Mouse (Mus musculus) liver, embryonic 16.5 days (tissue): Measurements from ENCODE around the gene 4930516K23Rik. TPM values are rescaled to one million over a fixed set of nuclear protein-coding genes. Genes with fewer than 3 reads are reported as not detected.

Experiments
- ATAC-seq: fragments of 200-750 bp; cut with Nextera tagmentation; 2 replicates; pipeline ENCODE4 v1.8.0; 2017; ENCODE audit warnings: low read depth, mild to moderate bottlenecking, moderate number of reproducible peaks, moderate library complexity
- H3K27ac ChIP-seq: fragments of 300-500 bp; sonication (generic); 2 replicates; pipeline ENCODE4 v1.5.1; 2014; ENCODE audit warnings: mild to moderate bottlenecking, low read length
- H3K27me3 ChIP-seq: fragments of 300-500 bp; sonication (generic); 2 replicates; pipeline ENCODE4 v1.6.1; 2014; ENCODE audit warnings: low read depth, low read length, mixed read lengths; ENCODE audit not compliant: control insufficient read depth, insufficient read depth
- H3K36me3 ChIP-seq: fragments of 300-500 bp; sonication (generic); 2 replicates; pipeline ENCODE4 v1.6.1; 2014; ENCODE audit warnings: mild to moderate bottlenecking; ENCODE audit not compliant: control insufficient read depth, insufficient read depth
- H3K4me1 ChIP-seq: fragments of 300-500 bp; sonication (generic); 2 replicates; pipeline ENCODE4 v1.6.1; 2014; ENCODE audit warnings: low read depth, low read length, mixed read lengths; ENCODE audit not compliant: control insufficient read depth
- H3K4me2 ChIP-seq: fragments of 300-500 bp; sonication (generic); 2 replicates; pipeline ENCODE4 v1.6.1; 2014; ENCODE audit warnings: low read depth, low read length, mixed read lengths
- H3K4me3 ChIP-seq: fragments of 300-500 bp; sonication (generic); 2 replicates; pipeline ENCODE4 v1.5.1; 2014; ENCODE audit warnings: low read depth, mild to moderate bottlenecking, low read length
- H3K9ac ChIP-seq: fragments of 300-500 bp; sonication (generic); 2 replicates; pipeline ENCODE4 v1.6.1; 2014; ENCODE audit warnings: low read depth, low read length
- H3K9me3 ChIP-seq: fragments of 300-500 bp; sonication (generic); replicated peaks from 2 replicates; pipeline ENCODE4 v1.6.1; 2016; ENCODE audit warnings: low read length; ENCODE audit not compliant: control insufficient read depth
- WGBS: fragments of 180-500 bp; shearing (Covaris S2); extraction: QIAGEN DNeasy Blood & Tissue Kit; methylation state at CpG from one replicate; pipeline ENCODE4 v1.1.7; 2014; ENCODE audit not compliant: insufficient replicate concordance; 5-methylcytosine and 5-hydroxymethylcytosine counted together
- polyA plus RNA-seq: library from polyadenylated mRNA; unstranded; fragments of >200 nt; fragmentation: Nextera tagmentation; extraction: Ambion mirVana; gene quantifications from 2 replicates; pipeline ENCODE4 v1.2.1, GENCODE M21; 2015

Gene 4930516K23Rik
- polyA plus RNA-seq = not detected in 2 replicates

- no peaks in the 10 kb centered on the region for H3K27me3 ChIP-seq
- H3K4me1 ChIP-seq = no peaks in the 10 kb centered on the region
- 37% methylated on average over 2 of the region's 2 CpGs for WGBS
- no peak for ATAC-seq
- no peaks in the 10 kb centered on the region for H3K9me3 ChIP-seq
- no peak within 1 kb of the TSS for H3K27ac ChIP-seq
- H3K9ac ChIP-seq = no peak within 1 kb of the TSS
- no peak within 1 kb of the TSS for H3K4me3 ChIP-seq
- no peaks in the 10 kb centered on the region for H3K36me3 ChIP-seq
- no peak within 1 kb of the TSS for H3K4me2 ChIP-seq
Measured at GRCm38 (mm10) chr7:104061345-104061744, at the start of gene 4930516K23Rik. Gene 4930516K23Rik (minus strand): TSS chr7:104061445.

DNA sequence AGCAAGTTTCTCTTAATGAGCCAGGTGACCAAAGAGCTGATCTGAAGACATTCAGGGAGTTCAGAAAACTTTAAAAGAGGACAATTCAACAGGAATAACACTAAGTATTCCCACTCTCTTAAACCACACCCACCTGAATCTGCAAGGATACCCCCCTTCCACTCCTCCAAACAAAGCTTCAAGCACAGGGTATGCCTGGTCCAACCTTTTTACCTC is 43.4 kb upstream of the 4930516K23Rik start, which contains the start of gene Olfr646:
Olfr646 (plus strand) TSS at position 117 of the 216 bp plus-strand sequence.
- Histone ChIP-seq H3K4me3 (no peak within 1 kb of the TSS), H3K4me1 (no peaks in the 10 kb centered on the region), H3K9ac (no peak within 1 kb of the TSS), H3K27ac (no peak within 1 kb of the TSS), H3K9me3 (no peaks in the 10 kb centered on the region), H3K36me3 (no peaks in the 10 kb centered on the region), H3K4me2 (no peak within 1 kb of the TSS), H3K27me3 (no peaks in the 10 kb centered on the region)
- no peak for ATAC-seq

DNA sequence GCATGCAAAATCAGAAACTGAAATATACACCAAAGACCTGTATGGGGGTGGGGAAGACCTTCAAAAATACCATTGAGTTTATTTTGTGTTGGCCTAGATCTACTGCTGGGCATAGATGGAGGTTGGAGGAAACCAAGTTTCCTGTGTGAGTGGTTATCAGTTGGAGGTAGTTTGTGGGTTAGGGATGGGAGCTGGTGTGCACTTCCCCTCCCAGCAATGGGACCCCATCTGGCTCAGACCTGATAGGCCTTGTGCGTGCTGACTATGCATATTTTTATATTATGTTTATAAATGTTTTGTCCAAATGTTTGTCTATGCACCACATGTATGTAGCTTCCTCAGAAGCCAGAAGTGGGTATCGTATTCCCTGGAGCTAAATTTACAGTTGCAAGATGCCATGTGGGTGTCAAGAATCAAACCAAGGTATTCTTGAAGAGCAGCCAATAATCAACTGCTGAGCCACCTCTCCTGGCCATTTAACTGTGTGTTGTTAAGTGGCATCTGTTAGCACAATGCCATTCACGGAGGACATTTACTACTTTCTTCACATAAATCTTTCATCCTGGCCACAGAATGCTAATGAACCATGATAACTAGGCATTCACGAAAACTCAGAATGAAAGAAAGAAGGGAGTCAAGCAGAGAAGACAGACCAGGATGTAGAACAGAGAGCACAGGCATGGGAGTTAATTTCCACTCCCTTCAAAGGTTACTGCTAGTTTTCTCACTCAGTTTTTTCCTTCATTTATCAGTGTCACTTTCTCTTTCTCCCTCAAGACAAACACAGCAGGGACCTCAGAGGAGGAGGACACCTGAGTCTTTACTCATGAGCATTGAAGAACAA is 42.9 kb upstream of the 4930516K23Rik start:
- Histone ChIP-seq H3K4me3 (no peak overlapping the region), H3K4me1 (no peaks in the 10 kb centered on the region), H3K27ac (no peak overlapping the region), H3K9me3 (no peaks in the 10 kb centered on the region), H3K36me3 (no peaks in the 10 kb centered on the region), H3K27me3 (no peaks in the 10 kb centered on the region), H3K9ac (no peak overlapping the region), H3K4me2 (no peak overlapping the region)
- ATAC-seq = no peak
- 18% methylated on average over 4 of the region's 4 CpGs for WGBS

DNA sequence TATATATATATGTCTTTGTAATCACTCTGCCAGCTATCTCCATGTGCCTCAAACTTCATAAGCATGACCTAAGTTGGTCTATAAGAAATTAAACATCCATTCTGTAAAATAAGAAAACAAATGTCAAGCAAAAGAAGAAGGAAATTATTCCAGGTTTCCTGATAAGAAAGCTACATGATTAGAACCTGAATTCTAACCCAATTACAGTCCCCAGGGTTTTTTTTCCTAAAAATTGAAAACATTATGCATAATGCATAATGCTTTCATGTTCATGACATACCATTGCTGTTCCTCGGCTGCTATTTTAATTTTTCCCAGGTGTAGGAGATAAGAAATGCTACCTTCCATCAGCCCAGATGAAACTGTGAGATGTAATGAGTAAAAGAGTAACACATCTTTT is 24.1 kb upstream of the 4930516K23Rik start, which contains the start of gene Olfr645:
Olfr645 (minus strand) TSS at position 101 of the 400 bp plus-strand sequence.
- Histone ChIP-seq H3K9me3 (no peaks in the 10 kb centered on the region), H3K4me2 (no peak within 1 kb of the TSS), H3K36me3 (no peaks in the 10 kb centered on the region), H3K27ac (no peak within 1 kb of the TSS), H3K9ac (no peak within 1 kb of the TSS), H3K27me3 (no peaks in the 10 kb centered on the region), H3K4me1 (no peaks in the 10 kb centered on the region), H3K4me3 (no peak within 1 kb of the TSS)
- 47% methylated on average over 1 of the region's 1 CpGs for WGBS
- ATAC-seq = no peak

DNA sequence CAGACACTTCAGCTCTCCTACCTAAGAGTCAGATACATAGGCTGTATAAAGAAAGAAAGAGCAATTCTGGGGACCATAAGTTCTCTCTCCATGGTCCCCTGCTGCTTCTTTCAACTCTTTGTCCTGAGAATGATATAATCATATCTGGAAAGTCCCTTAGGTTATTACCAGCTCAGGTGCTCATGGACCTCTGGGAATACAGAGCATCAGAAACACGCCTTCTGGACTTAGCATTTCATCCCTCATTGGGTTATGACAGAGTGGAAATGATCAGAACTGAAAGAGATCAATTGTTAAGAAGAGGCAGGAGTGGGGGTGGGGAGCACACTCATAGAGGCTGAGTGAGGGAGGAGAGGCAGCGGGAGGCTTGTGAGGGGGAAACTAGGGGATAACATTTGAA is 10.5 kb upstream of the 4930516K23Rik start, which contains the start of gene Olfr644:
Olfr644 (minus strand) TSS at position 101 of the 400 bp plus-strand sequence.
- Histone ChIP-seq H3K27ac (no peak within 1 kb of the TSS), H3K4me1 (no peaks in the 10 kb centered on the region), H3K4me2 (no peak within 1 kb of the TSS), H3K36me3 (no peaks in the 10 kb centered on the region), H3K9me3 (no peaks in the 10 kb centered on the region), H3K9ac (no peak within 1 kb of the TSS), H3K27me3 (no peaks in the 10 kb centered on the region), H3K4me3 (no peak within 1 kb of the TSS)
- WGBS = 57% methylated on average over 2 of the region's 2 CpGs
- ATAC-seq = no peak

DNA sequence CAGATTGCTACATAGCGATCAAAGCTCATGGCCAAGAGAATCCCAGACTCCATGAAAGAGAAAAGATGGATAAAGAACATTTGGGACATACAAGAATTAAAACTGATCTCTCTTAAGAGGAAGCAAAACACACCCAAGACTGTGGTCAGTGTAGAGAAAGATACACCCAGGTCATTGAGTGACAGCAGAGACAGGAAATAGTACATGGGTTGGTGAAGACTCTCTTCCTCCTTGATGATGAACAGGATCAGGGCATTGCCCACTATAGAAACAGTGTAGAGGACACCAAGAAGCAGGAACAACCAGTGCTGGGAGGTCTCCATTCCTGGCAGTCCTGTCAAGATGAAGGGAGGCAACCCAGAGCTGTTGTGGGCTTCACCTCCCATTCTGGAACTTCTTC is 2.0 kb downstream of the 4930516K23Rik start:
- no peaks in the 10 kb centered on the region for H3K9me3 ChIP-seq
- no peak overlapping the region for H3K4me2 ChIP-seq
- no peak overlapping the region for H3K27ac ChIP-seq
- no peak overlapping the region for H3K9ac ChIP-seq
- ATAC-seq = no peak
- H3K4me1 ChIP-seq = no peaks in the 10 kb centered on the region
- no peak overlapping the region for H3K4me3 ChIP-seq
- no peaks in the 10 kb centered on the region for H3K36me3 ChIP-seq
- WGBS = 73% methylated on average over 1 of the region's 1 CpGs
- H3K27me3 ChIP-seq = no peaks in the 10 kb centered on the region

DNA sequence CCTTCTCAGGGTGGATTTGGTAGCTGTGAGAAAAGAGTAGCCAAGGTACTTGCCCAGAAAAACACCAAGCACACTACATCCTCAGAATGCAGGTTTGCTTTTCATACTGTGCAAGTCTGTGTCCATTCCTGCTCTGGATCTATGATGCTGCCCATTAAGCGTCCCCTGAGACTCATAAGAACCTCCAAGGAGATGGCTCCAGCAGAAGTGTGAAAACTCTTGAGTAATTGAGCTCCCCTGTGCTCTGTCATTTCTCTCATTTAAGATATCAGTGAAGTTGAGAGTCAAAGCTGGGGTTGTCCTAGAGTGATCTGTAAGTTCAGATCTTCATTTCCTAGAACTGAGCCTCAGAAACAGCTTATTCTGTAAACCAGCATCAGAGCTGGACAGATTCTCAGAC is 8.7 kb downstream of the 4930516K23Rik start, which contains the start of gene Olfr642:
Olfr642 (minus strand) TSS at position 101 of the 400 bp plus-strand sequence.
- H3K4me2 ChIP-seq = no peak within 1 kb of the TSS
- H3K4me3 ChIP-seq = no peak within 1 kb of the TSS
- 29% methylated on average over 1 of the region's 1 CpGs for WGBS
- no peaks in the 10 kb centered on the region for H3K4me1 ChIP-seq
- no peaks in the 10 kb centered on the region for H3K9me3 ChIP-seq
- no peak within 1 kb of the TSS for H3K27ac ChIP-seq
- H3K27me3 ChIP-seq = no peaks in the 10 kb centered on the region
- no peak for ATAC-seq
- H3K9ac ChIP-seq = no peak within 1 kb of the TSS
- H3K36me3 ChIP-seq = no peaks in the 10 kb centered on the region

- Histone ChIP-seq H3K27me3 (no peaks in the 10 kb centered on the region), H3K4me2 (no peak overlapping the region), H3K27ac (no peak overlapping the region), H3K36me3 (no peaks in the 10 kb centered on the region), H3K4me3 (no peak overlapping the region), H3K9ac (no peak overlapping the region), H3K9me3 (no peaks in the 10 kb centered on the region), H3K4me1 (no peaks in the 10 kb centered on the region)
- ATAC-seq = no peak
- WGBS = 43% methylated on average over 4 of the region's 4 CpGs
Measured at GRCm38 (mm10) chr7:104050745-104051144, 10.5 kb downstream of the 4930516K23Rik start.

DNA sequence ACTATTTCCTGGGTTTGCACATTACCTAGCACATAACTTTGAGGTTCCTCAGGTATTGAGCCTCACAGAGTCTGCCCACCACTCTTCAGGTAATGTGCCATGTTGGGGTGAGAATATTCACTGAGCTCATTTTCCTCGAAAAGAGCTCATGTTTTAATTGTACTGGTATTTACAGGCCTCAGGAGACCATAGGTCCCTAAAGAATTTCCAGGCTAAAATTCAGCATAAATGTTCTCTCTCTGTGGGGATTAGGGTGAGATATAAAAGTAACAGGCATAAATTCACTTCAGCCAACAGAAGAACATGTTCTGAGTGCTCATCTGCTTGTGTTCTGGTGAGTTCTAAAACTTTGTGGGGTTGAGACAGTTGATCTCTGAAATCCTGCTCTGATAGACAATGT is 26.1 kb downstream of the 4930516K23Rik start, which contains the start of gene Olfr641:
Olfr641 (plus strand) TSS at position 301 of the 400 bp plus-strand sequence.
- no peak within 1 kb of the TSS for H3K4me2 ChIP-seq

More for the DNA sequence above, 26.1 kb downstream of the 4930516K23Rik start, which contains the start of gene Olfr641:
- Histone ChIP-seq H3K36me3 (no peaks in the 10 kb centered on the region), H3K4me1 (no peaks in the 10 kb centered on the region), H3K27me3 (no peaks in the 10 kb centered on the region), H3K4me3 (no peak within 1 kb of the TSS), H3K27ac (no peak within 1 kb of the TSS), H3K9ac (no peak within 1 kb of the TSS), H3K9me3 (no peaks in the 10 kb centered on the region)
- no peak for ATAC-seq
- 52% methylated on average over 1 of the region's 1 CpGs for WGBS
